Mouse (Mus musculus): ENCODE data around the gene Cnot10.
A peak's percentile ranks its signal among the peaks of the same experiment; 100 is the strongest.

Gene Cnot10

GRCm38 (mm10) chr9:114639839-114640646 lies at the start of gene Cnot10:
TSS of gene Cnot10 (minus strand) at chr9:114640184.
- DNase-seq (ENCODE audit: low spot score in 2 of 2), result peak; percentile 98

- DNase-seq (ENCODE audit: low spot score in 2 of 2), result no peak
Measured at GRCm38 (mm10) chr9:114688953-114689407, 49.0 kb upstream of the Cnot10 start.

GRCm38 (mm10) chr9:114688252-114688952 lies 48.4 kb upstream of the Cnot10 start, which contains the start of gene Dync1li1:
TSS of gene Dync1li1 (plus strand) at chr9:114688790.
- DNase-seq (ENCODE audit: low spot score in 2 of 2), result peak; percentile 95 to 96

- DNase-seq (ENCODE audit: low spot score in 2 of 2), result no peak
Measured at GRCm38 (mm10) chr9:114687639-114688038, 47.7 kb upstream of the Cnot10 start.

GRCm38 (mm10) chr9:114686245-114686644 lies 46.3 kb upstream of the Cnot10 start:
- DNase-seq (ENCODE audit: low spot score in 2 of 2), result no peak

GRCm38 (mm10) chr9:114682193-114682592 lies 42.2 kb upstream of the Cnot10 start:
- no peak for DNase-seq (ENCODE audit: low spot score in 2 of 2)

GRCm38 (mm10) chr9:114680531-114680930 lies 40.5 kb upstream of the Cnot10 start:
- DNase-seq (ENCODE audit: low spot score in 2 of 2), result no peak

GRCm38 (mm10) chr9:114679944-114680343 lies 40.0 kb upstream of the Cnot10 start:
- no peak for DNase-seq (ENCODE audit: low spot score in 2 of 2)

GRCm38 (mm10) chr9:114678576-114678975 lies 38.6 kb upstream of the Cnot10 start:
- DNase-seq (ENCODE audit: low spot score in 2 of 2), result no peak

GRCm38 (mm10) chr9:114673626-114674025 lies 33.6 kb upstream of the Cnot10 start:
- no peak for DNase-seq (ENCODE audit: low spot score in 2 of 2)

GRCm38 (mm10) chr9:114672703-114673561 lies 32.9 kb upstream of the Cnot10 start:
- no peak for DNase-seq (ENCODE audit: low spot score in 2 of 2)

- no peak for DNase-seq (ENCODE audit: low spot score in 2 of 2)
Measured at GRCm38 (mm10) chr9:114671946-114672345, 32.0 kb upstream of the Cnot10 start.

GRCm38 (mm10) chr9:114669011-114669410 lies 29.0 kb upstream of the Cnot10 start:
- DNase-seq (ENCODE audit: low spot score in 2 of 2), result no peak

GRCm38 (mm10) chr9:114668047-114668446 lies 28.1 kb upstream of the Cnot10 start:
- no peak for DNase-seq (ENCODE audit: low spot score in 2 of 2)

- DNase-seq (ENCODE audit: low spot score in 2 of 2), result no peak
Measured at GRCm38 (mm10) chr9:114666858-114667257, 26.9 kb upstream of the Cnot10 start.

GRCm38 (mm10) chr9:114663782-114664181 lies 23.8 kb upstream of the Cnot10 start:
- no peak for DNase-seq (ENCODE audit: low spot score in 2 of 2)

- no peak for DNase-seq (ENCODE audit: low spot score in 2 of 2)
Measured at GRCm38 (mm10) chr9:114661991-114662390, 22.0 kb upstream of the Cnot10 start.

GRCm38 (mm10) chr9:114660983-114661382 lies 21.0 kb upstream of the Cnot10 start:
- DNase-seq (ENCODE audit: low spot score in 2 of 2), result no peak

- DNase-seq (ENCODE audit: low spot score in 2 of 2), result no peak
Measured at GRCm38 (mm10) chr9:114660506-114660905, 20.5 kb upstream of the Cnot10 start.

GRCm38 (mm10) chr9:114656701-114657100 lies 16.7 kb upstream of the Cnot10 start:
- DNase-seq (ENCODE audit: low spot score in 2 of 2), result no peak

GRCm38 (mm10) chr9:114655356-114655755 lies 15.4 kb upstream of the Cnot10 start:
- DNase-seq (ENCODE audit: low spot score in 2 of 2), result no peak
